In genomic region chr9:57944572-57944971, GRCm38 (mm10) we compare ENCODE assay signal across 8 mouse cellular contexts. TPM values are rescaled to one million over a fixed set of nuclear protein-coding genes. Genes with fewer than 3 reads are reported as not detected.
DNase-seq lines count a peak whose midpoint lies in the region; ATAC-seq and TF ChIP-seq lines count a peak whose summit lies in the region.

No protein-coding gene starts in this region.

- ATAC-seq in G1E (ENCODE audit: extremely low read depth, insufficient number of reproducible peaks, low FRiP score, poor library complexity, severe bottlenecking), result no peak
- peak; percentile 36; the same call in 1 of the 2 replicates for ATAC-seq in granulocyte monocyte progenitor cell, adult 5-6 weeks (replicated peaks; ENCODE audit: poor library complexity, severe bottlenecking)
- ATAC-seq in liver, embryonic 13.5 days (ENCODE audit: low read depth), result no peak
- no peak for ATAC-seq in frontal cortex, adult (ENCODE audit: low TSS enrichment)

- no peak for TF ChIP-seq POLR2A in spleen, adult 2 months (IDR thresholded peaks at IDR 0.05; ENCODE audit: low read depth, low read length)

- H3K27me3 ChIP-seq in G1E (ENCODE audit: insufficient read depth, low read length), result peaks cover 58% of the 10 kb centered on the region
- peaks cover 85% of the 10 kb centered on the region for H3K27me3 ChIP-seq in liver, embryonic 13.5 days
- no peaks in the 10 kb centered on the region for H3K27me3 ChIP-seq in spleen, adult 2 months (ENCODE audit: control insufficient read depth, insufficient read depth, low read length)

- H3K36me3 ChIP-seq in G1E (replicated peaks), result no peaks in the 10 kb centered on the region
- no peaks in the 10 kb centered on the region for H3K36me3 ChIP-seq in liver, embryonic 13.5 days
- no peaks in the 10 kb centered on the region for H3K36me3 ChIP-seq in spleen, adult 2 months (ENCODE audit: control insufficient read depth, insufficient read depth, low read length)

- peaks cover 6% of the 10 kb centered on the region for H3K9me3 ChIP-seq in G1E (replicated peaks)
- no peaks in the 10 kb centered on the region for H3K9me3 ChIP-seq in liver, embryonic 13.5 days (replicated peaks)

- peak; percentile 78 for TF ChIP-seq CTCF in left cerebral cortex, adult 2 months (IDR thresholded peaks at IDR 0.05)
- peak; percentile 12; the same call in 1 of the 2 replicates for TF ChIP-seq CTCF in G1E (IDR thresholded peaks at IDR 0.05; ENCODE audit: low read depth, low read length)
- TF ChIP-seq CTCF in spleen, adult 2 months (IDR thresholded peaks at IDR 0.05; ENCODE audit: extremely low read depth, insufficient read depth, insufficient read length, insufficient replicate concordance), result peak; percentile 68; the same call in 1 of the 2 replicates

- no peak overlapping the region for H3K9ac ChIP-seq in liver, embryonic 13.5 days

- peak; percentile 53 to 63 for DNase-seq in left cerebral cortex, adult 2 months (ENCODE audit: extremely low spot score in 1 of 2, low spot score in 2 of 2)
- DNase-seq in left cerebral cortex, adult 8-10 months (ENCODE audit: low spot score in 2 of 2), result no peak
- no peak for DNase-seq in G1E (ENCODE audit: low spot score)
- DNase-seq in c-Kit-positive CD71-negative TER-119-negative erythroid progenitor cells, embryonic 14.5 days (ENCODE audit: low read depth), result peak; percentile 65
- DNase-seq in liver, embryonic 13.5 days, result peak; percentile 23
- peak in 1 of 2 experiments; percentile 71 for DNase-seq in spleen, adult 2 months (ENCODE audit: low read depth in 1 of 2, low spot score in 2 of 2)

- H3K4me1 ChIP-seq in G1E (ENCODE audit: insufficient read depth, low read depth, low read length), result no peaks in the 10 kb centered on the region
- H3K4me1 ChIP-seq in liver, embryonic 13.5 days (replicated peaks), result peaks cover 13% of the 10 kb centered on the region
- H3K4me1 ChIP-seq in spleen, adult 2 months (ENCODE audit: control insufficient read depth, insufficient read depth, insufficient read length), result peaks cover 27% of the 10 kb centered on the region; the same call in 1 of the 2 replicates

- peak overlapping the region; percentile 92 for H3K27ac ChIP-seq in left cerebral cortex, adult 2 months
- H3K27ac ChIP-seq in liver, embryonic 13.5 days, result no peak overlapping the region
- no peak overlapping the region for H3K27ac ChIP-seq in spleen, adult 2 months (ENCODE audit: insufficient read depth, low read length)

- no peak overlapping the region for H3K4me2 ChIP-seq in liver, embryonic 13.5 days

- intact Hi-C loops in left cerebral cortex, adult 2 months (cut with DNase I), result no loop called here

- H3K4me3 ChIP-seq in left cerebral cortex, adult 2 months, result peak overlapping the region; percentile 65
- no peak overlapping the region for H3K4me3 ChIP-seq in G1E (ENCODE audit: low read depth, low read length)
- H3K4me3 ChIP-seq in liver, embryonic 13.5 days (replicated peaks), result no peak overlapping the region
- H3K4me3 ChIP-seq in spleen, adult 2 months (ENCODE audit: extremely low read depth, insufficient read depth, insufficient read length), result no peak overlapping the region

- WGBS in liver, embryonic 13.5 days (ENCODE audit: insufficient replicate concordance), result 10% methylated on average over 5 of the region's 5 CpGs
- 13% methylated on average over 5 of the region's 5 CpGs for WGBS in spleen, adult 2 months

RNA-seq across cellular contexts. Expression of gene Sema7a, which starts 4.7 kb away (rescaled TPM):
- total RNA-seq in left cerebral cortex, adult 2 months (2021), result 100 to 1,000 TPM; 151 to 160 TPM
- 100 to 1,000 TPM; 131 to 159 (median 145) TPM for total RNA-seq in left cerebral cortex, adult 8-10 months (2022)
- total RNA-seq in G1E (2014; fragmentation: Nextera tagmentation) (not detected in 2 replicates), G1E (2017) (not detected in 2 replicates)
- polyA plus RNA-seq in G1E (2012), result 0.01 TPM in 1 of 2 replicates, not detected in the other
- 0.51 TPM in 1 of 2 replicates, not detected in the other for total RNA-seq in granulocyte monocyte progenitor cell, adult 5-6 weeks (2014; fragmentation: Nextera tagmentation)
- 0.26 TPM in 1 of 2 replicates, not detected in the other for total RNA-seq in granulocyte monocyte progenitor cell, adult 5-6 weeks (2017)
- polyA plus RNA-seq in liver, embryonic 13.5 days (2015; fragmentation: Nextera tagmentation; extraction: Ambion mirVana), result not detected in 2 replicates
- polyA plus RNA-seq in spleen, adult 2 months (2012; rRNA removed), result 26.1 and 35.7 TPM in 2 replicates

RNA-seq across cellular contexts. Expression of gene Ubl7, which starts 33.8 kb away (rescaled TPM):
- total RNA-seq in left cerebral cortex, adult 2 months (2021), result 100 to 1,000 TPM; 101 to 109 TPM
- 100 to 1,000 TPM; 109 to 132 (median 111) TPM for total RNA-seq in left cerebral cortex, adult 8-10 months (2022)
- total RNA-seq in G1E (2014; fragmentation: Nextera tagmentation) (155 and 159 TPM in 2 replicates), G1E (2017) (19.1 and 21.1 TPM in 2 replicates)
- polyA plus RNA-seq in G1E (2012), result 72.5 and 110 TPM in 2 replicates
- 84.9 and 113 TPM in 2 replicates for total RNA-seq in granulocyte monocyte progenitor cell, adult 5-6 weeks (2014; fragmentation: Nextera tagmentation)
- total RNA-seq in granulocyte monocyte progenitor cell, adult 5-6 weeks (2017), result 11.7 and 19.3 TPM in 2 replicates
- polyA plus RNA-seq in liver, embryonic 13.5 days (2015; fragmentation: Nextera tagmentation; extraction: Ambion mirVana), result 58.9 and 64.1 TPM in 2 replicates
- polyA plus RNA-seq in spleen, adult 2 months (2012; rRNA removed), result 88.3 and 131 TPM in 2 replicates

Comparison
In these comparisons a context has a peak if more than half of its experiments do, and no peak if none do; other contexts are left out.
1. DNase-seq: peak in left cerebral cortex, adult 2 months (2 of 2), c-Kit-positive CD71-negative TER-119-negative erythroid progenitor cells, embryonic 14.5 days (single experiment) and liver, embryonic 13.5 days (single experiment); none in left cerebral cortex, adult 8-10 months (0 of 2) and G1E (single experiment).
2. CTCF ChIP-seq: peak in every context shown above with its lines; median percentile 78 in left cerebral cortex, adult 2 months; 68 in spleen, adult 2 months; 12 in G1E.
3. RNA of gene Sema7a, which starts 4.7 kb away (total RNA-seq): 151 to 160 TPM in left cerebral cortex, adult 2 months and 131 to 159 TPM in left cerebral cortex, adult 8-10 months; 0.26 to 0.51 TPM in granulocyte monocyte progenitor cell, adult 5-6 weeks and not detected in G1E; every median in the first group is over 10 times any median in the second.